Mouse (Mus musculus): ENCODE measurements around the gene Neb.

The Neb gene

GRCm38 (mm10) chr2:52303405-52303804, 74.9 kb downstream of the Neb start:
- no peak for DNase-seq

- DNase-seq, result no peak
Measured at GRCm38 (mm10) chr2:52297969-52298368, 80.3 kb downstream of the Neb start.

GRCm38 (mm10) chr2:52296779-52297178, 81.5 kb downstream of the Neb start:
- DNase-seq, result no peak

GRCm38 (mm10) chr2:52287436-52287835, 90.8 kb downstream of the Neb start:
- DNase-seq, result no peak

- DNase-seq, result no peak
Measured at GRCm38 (mm10) chr2:52286421-52286820, 91.9 kb downstream of the Neb start.

GRCm38 (mm10) chr2:52272146-52272545, 106.1 kb downstream of the Neb start:
- DNase-seq, result no peak

- no peak for DNase-seq
Measured at GRCm38 (mm10) chr2:52270911-52271310, 107.4 kb downstream of the Neb start.

- peak; percentile 55 for DNase-seq
Measured at GRCm38 (mm10) chr2:52262149-52262548, 116.1 kb downstream of the Neb start.

GRCm38 (mm10) chr2:52252037-52252436, 126.2 kb downstream of the Neb start:
- no peak for DNase-seq

- no peak for DNase-seq
Measured at GRCm38 (mm10) chr2:52248316-52248826, 129.9 kb downstream of the Neb start.

- peak; percentile 64 for DNase-seq
Measured at GRCm38 (mm10) chr2:52245091-52245490, 133.2 kb downstream of the Neb start.

- DNase-seq, result peak; percentile 77
Measured at GRCm38 (mm10) chr2:52242691-52243090, 135.6 kb downstream of the Neb start.

GRCm38 (mm10) chr2:52237892-52238291, 140.4 kb downstream of the Neb start:
- DNase-seq, result no peak

- DNase-seq, result no peak
Measured at GRCm38 (mm10) chr2:52227584-52227983, 150.7 kb downstream of the Neb start.

GRCm38 (mm10) chr2:52224366-52224765, 153.9 kb downstream of the Neb start:
- peak; percentile 73 for DNase-seq

- peak; percentile 54 for DNase-seq
Measured at GRCm38 (mm10) chr2:52220074-52220473, 158.2 kb downstream of the Neb start.

GRCm38 (mm10) chr2:52215945-52216344, 162.3 kb downstream of the Neb start:
- DNase-seq, result peak; percentile 29

- peak; percentile 97 for DNase-seq
Measured at GRCm38 (mm10) chr2:52212561-52212961, 165.7 kb downstream of the Neb start.

- DNase-seq, result peak; percentile 65
Measured at GRCm38 (mm10) chr2:52211358-52211899, 166.8 kb downstream of the Neb start.

GRCm38 (mm10) chr2:52210685-52211084, 167.6 kb downstream of the Neb start:
- DNase-seq, result no peak

- no peak for DNase-seq
Measured at GRCm38 (mm10) chr2:52204992-52205391, 173.3 kb downstream of the Neb start.

- peak; percentile 88 for DNase-seq
Measured at GRCm38 (mm10) chr2:52193629-52194028, 184.6 kb downstream of the Neb start.

- peak; percentile 21 for DNase-seq
Measured at GRCm38 (mm10) chr2:52179678-52180077, 198.6 kb downstream of the Neb start.

GRCm38 (mm10) chr2:52177726-52178125, 200.5 kb downstream of the Neb start:
- peak; percentile 55 for DNase-seq

- DNase-seq, result peak; percentile 88
Measured at GRCm38 (mm10) chr2:52177184-52177583, 201.1 kb downstream of the Neb start.
